Mouse (Mus musculus): ENCODE measurements at regions not wholly inside any gene's neighbourhood (a gene's known extent, or its start where the extent isn't known, plus 50 kb on each side); places are given as distances from the start of the nearest gene placed in this dataset.

DNA sequence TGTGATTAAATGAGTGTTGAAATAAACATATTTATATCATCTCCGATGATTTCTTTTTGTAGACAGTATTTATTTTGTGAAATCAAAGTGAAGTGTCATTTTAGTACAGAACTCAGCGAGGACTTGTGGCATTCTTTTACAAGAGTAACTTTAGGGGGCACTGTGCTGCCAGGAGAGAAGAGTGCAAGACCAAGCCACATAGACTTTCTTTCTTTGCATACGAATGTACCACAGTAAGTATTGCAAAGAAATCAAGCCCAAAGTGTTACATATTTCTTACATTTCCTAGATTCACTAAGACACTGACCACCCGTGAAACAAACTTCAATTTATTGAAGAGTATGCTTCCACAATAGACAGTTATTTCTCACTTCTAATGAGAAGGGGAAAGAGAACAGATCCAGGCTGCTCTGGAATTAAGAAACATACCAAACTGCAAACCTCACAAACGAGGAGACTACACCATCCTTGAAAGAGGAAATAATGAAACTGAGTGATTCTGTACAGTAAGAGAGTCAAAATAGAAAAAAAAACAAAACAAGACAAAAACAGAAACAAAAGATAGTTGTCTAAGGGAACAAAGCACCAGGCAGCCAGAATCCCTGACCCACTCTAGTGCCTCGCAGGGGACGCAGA lies 847.8 kb upstream of the Epha7 start:
- Histone ChIP-seq H3K4me2 (ENCODE audit: low read length) (no peak overlapping the region; the same call in 1 of the 2 replicates), H3K9ac (replicated peaks; ENCODE audit: low read length) (no peak overlapping the region), H3K36me3 (ENCODE audit: control insufficient read depth, insufficient read depth, low read length) (no peaks in the 10 kb centered on the region), H3K4me1 (ENCODE audit: control insufficient read depth, insufficient read depth, low read length) (no peaks in the 10 kb centered on the region), H3K9me3 (ENCODE audit: control insufficient read depth, low read length) (no peaks in the 10 kb centered on the region), H3K27me3 (ENCODE audit: control insufficient read depth, insufficient read depth, low read length) (peaks cover 19% of the 10 kb centered on the region), H3K4me3 (replicated peaks; ENCODE audit: low read depth, low read length) (no peak overlapping the region), H3K27ac (replicated peaks; ENCODE audit: low read depth, low read length) (no peak overlapping the region)
- 17% methylated on average over 7 of the region's 7 CpGs for WGBS
- DNase-seq = peak; percentile 79
- ATAC-seq (ENCODE audit: low FRiP score, low TSS enrichment) = no peak

DNA sequence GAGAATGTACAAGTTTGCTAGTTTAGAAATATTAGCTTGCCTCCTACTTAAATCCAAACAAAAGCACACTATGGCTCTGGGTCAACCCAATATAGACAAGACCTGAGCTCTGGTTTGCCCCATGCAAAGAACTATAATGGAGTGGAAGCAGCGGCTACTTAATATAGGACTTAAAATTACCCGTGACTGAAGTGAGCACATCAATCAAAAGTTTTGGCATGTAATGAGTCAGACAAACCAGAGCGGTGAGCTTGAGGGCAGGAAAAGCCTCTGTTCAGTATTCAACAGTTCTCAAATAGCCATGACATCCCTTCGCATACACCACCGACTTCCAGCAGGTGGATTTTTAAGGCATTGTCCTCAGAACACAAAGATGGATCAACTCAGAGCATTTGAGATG lies 842.4 kb upstream of the Epha7 start:
- Histone ChIP-seq H3K9ac (replicated peaks; ENCODE audit: low read length) (no peak overlapping the region), H3K27ac (replicated peaks; ENCODE audit: low read depth, low read length) (no peak overlapping the region), H3K36me3 (ENCODE audit: control insufficient read depth, insufficient read depth, low read length) (no peaks in the 10 kb centered on the region), H3K4me2 (ENCODE audit: low read length) (no peak overlapping the region), H3K9me3 (ENCODE audit: control insufficient read depth, low read length) (no peaks in the 10 kb centered on the region), H3K4me3 (replicated peaks; ENCODE audit: low read depth, low read length) (no peak overlapping the region), H3K27me3 (ENCODE audit: control insufficient read depth, insufficient read depth, low read length) (peaks cover 31% of the 10 kb centered on the region), H3K4me1 (ENCODE audit: control insufficient read depth, insufficient read depth, low read length) (no peaks in the 10 kb centered on the region)
- no peak for ATAC-seq (ENCODE audit: low FRiP score, low TSS enrichment)
- DNase-seq = no peak
- WGBS = 8% methylated on average over 5 of the region's 5 CpGs

DNA sequence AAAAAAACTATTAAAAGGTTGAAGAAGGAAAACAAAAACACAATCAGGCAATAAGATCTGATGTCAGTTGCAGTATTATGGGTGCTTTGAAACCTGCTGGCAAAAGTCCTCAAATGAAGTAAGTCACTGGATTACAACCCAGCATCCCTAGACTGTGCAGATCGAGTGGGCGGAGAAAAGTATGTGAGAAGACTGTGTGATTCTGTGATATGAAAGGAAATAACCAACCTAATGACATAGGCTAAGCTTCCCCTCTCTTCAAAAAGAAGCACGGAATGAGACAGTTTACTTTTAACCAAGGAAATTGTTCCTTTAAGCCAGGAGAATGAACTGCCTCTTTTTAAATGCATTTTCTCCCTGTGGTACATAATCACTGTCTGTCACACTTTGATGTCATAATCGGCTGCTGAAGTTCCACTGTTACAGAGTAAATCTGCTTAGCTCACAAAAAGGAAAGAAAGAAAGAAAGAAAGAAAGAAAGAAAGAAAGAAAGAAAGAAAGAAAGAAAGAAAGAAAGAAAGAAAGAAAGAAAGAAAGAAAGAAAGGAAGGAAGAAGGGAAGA lies 833.6 kb upstream of the Epha7 start:
- Histone ChIP-seq H3K9ac (replicated peaks; ENCODE audit: low read length) (no peak overlapping the region), H3K4me3 (replicated peaks; ENCODE audit: low read depth, low read length) (no peak overlapping the region), H3K9me3 (ENCODE audit: control insufficient read depth, low read length) (no peaks in the 10 kb centered on the region), H3K36me3 (ENCODE audit: control insufficient read depth, insufficient read depth, low read length) (no peaks in the 10 kb centered on the region), H3K4me1 (ENCODE audit: control insufficient read depth, insufficient read depth, low read length) (no peaks in the 10 kb centered on the region), H3K27ac (replicated peaks; ENCODE audit: low read depth, low read length) (no peak overlapping the region), H3K4me2 (ENCODE audit: low read length) (peak overlapping the region; percentile 26), H3K27me3 (ENCODE audit: control insufficient read depth, insufficient read depth, low read length) (peaks cover 33% of the 10 kb centered on the region; the same call in 1 of the 2 replicates)
- DNase-seq (peak; percentile 47), ATAC-seq (ENCODE audit: low FRiP score, low TSS enrichment) (no peak)
- 12% methylated on average over 4 of the region's 4 CpGs for WGBS

DNA sequence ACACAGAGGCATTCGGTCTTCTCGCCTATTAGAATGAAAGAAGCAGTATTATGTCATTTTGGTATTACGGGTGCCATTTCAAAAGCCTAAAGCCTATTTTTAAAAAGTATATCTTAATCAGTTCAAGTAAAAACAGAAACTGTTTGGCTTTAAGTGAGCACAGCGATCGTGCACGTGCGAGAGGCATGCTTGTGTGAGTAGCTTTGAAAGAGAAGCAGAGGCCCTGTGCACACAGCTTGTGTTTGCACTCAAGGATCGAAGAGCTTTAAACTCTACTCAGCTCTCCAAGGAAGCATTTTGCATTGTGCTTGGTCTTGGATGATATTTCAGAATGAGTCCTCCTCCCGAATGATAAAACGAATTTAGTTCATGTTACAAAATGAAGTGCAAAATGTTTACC lies 833.1 kb upstream of the Epha7 start:
- Histone ChIP-seq H3K27ac (replicated peaks; ENCODE audit: low read depth, low read length) (no peak overlapping the region), H3K9ac (replicated peaks; ENCODE audit: low read length) (no peak overlapping the region), H3K27me3 (ENCODE audit: control insufficient read depth, insufficient read depth, low read length) (peaks cover 35% of the 10 kb centered on the region; the same call in 1 of the 2 replicates), H3K36me3 (ENCODE audit: control insufficient read depth, insufficient read depth, low read length) (no peaks in the 10 kb centered on the region), H3K4me1 (ENCODE audit: control insufficient read depth, insufficient read depth, low read length) (no peaks in the 10 kb centered on the region), H3K4me3 (replicated peaks; ENCODE audit: low read depth, low read length) (no peak overlapping the region), H3K9me3 (ENCODE audit: control insufficient read depth, low read length) (no peaks in the 10 kb centered on the region), H3K4me2 (ENCODE audit: low read length) (peak overlapping the region; percentile 26)
- ATAC-seq (ENCODE audit: low FRiP score, low TSS enrichment) (no peak), DNase-seq (peak; percentile 62)
- 18% methylated on average over 10 of the region's 10 CpGs for WGBS

DNA sequence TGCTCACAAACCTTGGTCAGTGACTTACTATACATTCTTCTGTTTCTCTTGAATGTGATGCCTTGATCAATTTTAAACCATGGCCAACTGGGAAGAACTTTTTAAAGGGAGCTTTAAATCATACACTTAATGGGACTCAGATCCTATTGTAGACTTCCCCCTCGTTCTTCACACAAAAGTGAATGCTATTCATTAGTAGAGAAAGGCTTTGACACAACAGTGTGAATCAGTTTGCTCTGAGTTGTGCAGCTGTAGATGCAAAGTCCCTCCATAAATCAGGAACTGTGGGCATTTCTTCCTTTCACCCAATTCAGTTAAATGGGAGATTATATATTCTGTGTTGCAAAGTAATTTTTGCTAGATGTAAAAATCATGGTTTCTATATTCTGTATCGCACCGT lies 831.6 kb upstream of the Epha7 start:
- WGBS = 69% methylated on average over 3 of the region's 3 CpGs
- Histone ChIP-seq H3K27me3 (ENCODE audit: control insufficient read depth, insufficient read depth, low read length) (peaks cover 40% of the 10 kb centered on the region; the same call in 1 of the 2 replicates), H3K9me3 (ENCODE audit: control insufficient read depth, low read length) (no peaks in the 10 kb centered on the region), H3K4me2 (ENCODE audit: low read length) (no peak overlapping the region), H3K27ac (replicated peaks; ENCODE audit: low read depth, low read length) (no peak overlapping the region), H3K4me1 (ENCODE audit: control insufficient read depth, insufficient read depth, low read length) (no peaks in the 10 kb centered on the region), H3K36me3 (ENCODE audit: control insufficient read depth, insufficient read depth, low read length) (no peaks in the 10 kb centered on the region), H3K4me3 (replicated peaks; ENCODE audit: low read depth, low read length) (no peak overlapping the region), H3K9ac (replicated peaks; ENCODE audit: low read length) (no peak overlapping the region)
- DNase-seq (no peak), ATAC-seq (ENCODE audit: low FRiP score, low TSS enrichment) (no peak)

DNA sequence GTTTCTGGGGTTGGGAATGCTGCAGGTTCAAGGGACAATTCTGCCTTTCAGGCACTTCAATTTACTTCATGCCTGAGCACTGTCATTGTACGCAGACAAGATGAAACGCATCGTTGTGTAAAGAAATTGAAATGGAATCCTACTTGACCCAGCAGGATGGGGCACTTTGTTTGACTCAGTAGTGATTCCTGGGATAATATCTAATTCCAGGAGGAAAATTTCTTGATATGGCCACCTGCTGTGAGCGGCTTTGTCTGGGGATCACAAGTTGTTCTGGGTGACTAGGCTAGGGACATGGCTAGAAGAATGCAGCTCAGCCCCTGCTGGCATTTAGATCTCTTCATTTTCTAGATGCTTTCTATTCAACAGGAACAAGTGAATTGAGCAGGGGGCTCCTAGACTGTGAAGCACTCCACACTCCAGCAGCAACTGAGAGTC lies 824.9 kb upstream of the Epha7 start:
- Histone ChIP-seq H3K4me3 (replicated peaks; ENCODE audit: low read depth, low read length) (no peak overlapping the region), H3K9ac (replicated peaks; ENCODE audit: low read length) (no peak overlapping the region), H3K4me1 (ENCODE audit: control insufficient read depth, insufficient read depth, low read length) (peaks cover 8% of the 10 kb centered on the region; the same call in 1 of the 2 replicates), H3K4me2 (ENCODE audit: low read length) (no peak overlapping the region), H3K36me3 (ENCODE audit: control insufficient read depth, insufficient read depth, low read length) (no peaks in the 10 kb centered on the region), H3K9me3 (ENCODE audit: control insufficient read depth, low read length) (no peaks in the 10 kb centered on the region), H3K27me3 (ENCODE audit: control insufficient read depth, insufficient read depth, low read length) (peaks cover 28% of the 10 kb centered on the region), H3K27ac (replicated peaks; ENCODE audit: low read depth, low read length) (no peak overlapping the region)
- WGBS = 6% methylated on average over 4 of the region's 4 CpGs
- ATAC-seq (ENCODE audit: low FRiP score, low TSS enrichment) = peak; percentile 53; the same call in 1 of the 2 replicates
- DNase-seq = peak; percentile 56

DNA sequence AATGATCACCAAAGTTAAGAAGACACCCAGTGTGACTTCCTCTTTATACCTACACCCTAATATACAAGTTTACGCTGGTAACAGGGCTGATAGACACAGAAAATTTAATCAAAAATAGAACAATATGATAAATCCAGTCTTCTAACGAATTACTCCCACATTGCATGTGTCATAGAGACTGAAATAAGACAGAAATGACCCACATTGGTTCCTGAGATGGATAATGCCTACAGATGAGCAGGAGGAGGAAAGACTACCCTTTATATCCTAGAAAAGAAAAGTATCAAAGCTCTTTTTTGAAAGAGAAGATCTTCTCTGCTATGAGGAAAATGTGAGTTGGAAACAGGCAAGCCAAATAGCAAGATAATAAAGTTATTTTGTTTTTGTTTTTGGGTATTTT lies 818.5 kb upstream of the Epha7 start:
- WGBS = 79% methylated on average over 2 of the region's 2 CpGs
- no peak for ATAC-seq (ENCODE audit: low FRiP score, low TSS enrichment)
- H3K9ac ChIP-seq (replicated peaks; ENCODE audit: low read length) = no peak overlapping the region
- no peaks in the 10 kb centered on the region for H3K36me3 ChIP-seq (ENCODE audit: control insufficient read depth, insufficient read depth, low read length)
- no peaks in the 10 kb centered on the region for H3K4me1 ChIP-seq (ENCODE audit: control insufficient read depth, insufficient read depth, low read length)
- no peaks in the 10 kb centered on the region for H3K9me3 ChIP-seq (ENCODE audit: control insufficient read depth, low read length)
- DNase-seq = no peak
- no peak overlapping the region for H3K27ac ChIP-seq (replicated peaks; ENCODE audit: low read depth, low read length)
- H3K27me3 ChIP-seq (ENCODE audit: control insufficient read depth, insufficient read depth, low read length) = no peaks in the 10 kb centered on the region
- no peak overlapping the region for H3K4me3 ChIP-seq (replicated peaks; ENCODE audit: low read depth, low read length)
- no peak overlapping the region for H3K4me2 ChIP-seq (ENCODE audit: low read length)

DNA sequence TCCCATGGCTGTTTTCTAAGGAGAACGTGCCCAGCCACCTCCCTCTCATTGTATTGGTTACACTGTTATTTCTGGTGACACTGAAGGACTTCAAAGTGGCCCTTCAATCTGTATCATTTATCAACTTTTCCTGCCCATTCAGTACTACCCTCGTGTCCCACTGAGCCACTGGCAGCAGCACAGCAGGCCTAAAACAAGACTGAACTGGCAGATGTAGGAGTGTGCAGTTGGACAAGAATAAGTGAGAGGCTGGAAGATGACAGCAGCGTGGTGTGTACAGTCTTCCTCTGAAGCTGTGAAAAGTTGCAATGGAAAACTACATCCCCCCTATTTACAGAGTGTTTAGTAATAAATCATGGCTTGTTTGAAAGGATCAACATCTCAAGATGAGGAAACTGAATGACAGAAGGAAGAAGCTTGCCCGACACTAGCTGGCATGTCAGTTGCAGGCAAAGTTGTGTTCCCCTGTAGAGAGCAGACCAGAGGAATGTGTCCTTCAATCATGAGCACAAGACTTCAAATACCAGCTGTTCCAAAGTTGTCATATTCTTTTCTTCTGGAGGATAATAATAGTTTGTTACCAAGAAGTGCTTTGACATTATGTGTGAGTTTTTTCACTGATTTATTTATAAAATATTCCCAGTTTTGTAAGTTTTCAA lies 811.0 kb upstream of the Epha7 start:
- no peaks in the 10 kb centered on the region for H3K36me3 ChIP-seq (ENCODE audit: control insufficient read depth, insufficient read depth, low read length)
- DNase-seq (no peak), ATAC-seq (ENCODE audit: low FRiP score, low TSS enrichment) (no peak)
- H3K9me3 ChIP-seq (ENCODE audit: control insufficient read depth, low read length) = no peaks in the 10 kb centered on the region
- H3K4me3 ChIP-seq (replicated peaks; ENCODE audit: low read depth, low read length) = no peak overlapping the region
- H3K27ac ChIP-seq (replicated peaks; ENCODE audit: low read depth, low read length) = no peak overlapping the region
- 44% methylated on average over 4 of the region's 4 CpGs for WGBS
- no peak overlapping the region for H3K9ac ChIP-seq (replicated peaks; ENCODE audit: low read length)
- H3K4me1 ChIP-seq (ENCODE audit: control insufficient read depth, insufficient read depth, low read length) = no peaks in the 10 kb centered on the region
- no peak overlapping the region for H3K4me2 ChIP-seq (ENCODE audit: low read length)
- no peaks in the 10 kb centered on the region for H3K27me3 ChIP-seq (ENCODE audit: control insufficient read depth, insufficient read depth, low read length)

Data from midbrain, embryonic 14.5 days (tissue).